Mouse (Mus musculus) c-Kit-positive CD71-positive TER-119-negative erythroid progenitor cells, embryonic 14.5 days (primary cell): ENCODE measurements around the gene Papss1.
"Not testable (repeated sequence)": the region's sequence is repeated elsewhere in the genome, so short reads cannot be mapped to it uniquely, and the experiment has no call there.

Source experiments
- DNase-seq: peaks from one replicate; pipeline ENCODE4 v3.0.0-alpha.2; 2013; ENCODE audit warnings: low read depth

Papss1 gene

DNA sequence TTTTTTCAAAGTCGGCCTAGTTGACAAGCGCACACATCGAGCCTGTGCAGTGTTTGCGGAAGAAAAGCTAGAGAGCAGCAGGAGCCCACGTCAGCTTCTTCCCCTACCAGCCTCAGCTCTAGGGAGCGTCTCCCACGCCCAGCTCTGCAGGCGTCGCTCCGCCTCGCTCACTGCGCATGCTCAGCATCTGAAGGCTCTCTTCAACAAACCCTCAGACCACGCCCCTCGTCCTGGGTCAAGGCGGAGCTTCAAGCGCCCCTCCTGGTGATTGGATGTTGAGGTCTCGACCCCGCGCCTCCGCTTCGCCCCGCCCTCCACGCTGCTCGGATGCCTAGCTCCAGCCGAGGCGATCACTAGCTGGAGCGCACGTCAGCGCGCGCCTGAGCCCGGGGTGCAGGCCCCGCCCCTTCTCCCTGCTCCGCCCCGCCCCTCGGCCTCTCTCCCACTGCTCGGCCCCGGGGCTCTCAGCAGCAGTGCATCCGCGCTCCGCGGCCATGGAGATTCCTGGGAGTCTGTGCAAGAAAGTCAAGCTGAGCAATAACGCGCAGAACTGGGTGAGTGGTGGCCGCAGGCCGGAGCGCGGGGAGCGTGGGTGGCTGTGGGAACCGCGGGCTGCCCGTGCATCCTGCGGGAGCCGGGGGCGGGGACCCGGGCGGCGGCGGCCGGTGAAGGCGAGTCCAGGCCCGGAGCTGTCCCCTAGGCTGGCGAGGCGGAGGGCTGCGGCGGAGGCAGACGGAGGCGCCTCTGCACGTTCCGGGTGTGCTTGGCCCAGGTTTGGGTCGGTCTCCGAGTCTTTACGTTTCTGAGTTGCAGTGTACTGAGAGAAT is at the start of gene Papss1:
Gene Papss1, plus strand, starts transcription at position 339 of the 827 bp plus-strand sequence.
- DNase-seq, result peak; percentile 100

DNA sequence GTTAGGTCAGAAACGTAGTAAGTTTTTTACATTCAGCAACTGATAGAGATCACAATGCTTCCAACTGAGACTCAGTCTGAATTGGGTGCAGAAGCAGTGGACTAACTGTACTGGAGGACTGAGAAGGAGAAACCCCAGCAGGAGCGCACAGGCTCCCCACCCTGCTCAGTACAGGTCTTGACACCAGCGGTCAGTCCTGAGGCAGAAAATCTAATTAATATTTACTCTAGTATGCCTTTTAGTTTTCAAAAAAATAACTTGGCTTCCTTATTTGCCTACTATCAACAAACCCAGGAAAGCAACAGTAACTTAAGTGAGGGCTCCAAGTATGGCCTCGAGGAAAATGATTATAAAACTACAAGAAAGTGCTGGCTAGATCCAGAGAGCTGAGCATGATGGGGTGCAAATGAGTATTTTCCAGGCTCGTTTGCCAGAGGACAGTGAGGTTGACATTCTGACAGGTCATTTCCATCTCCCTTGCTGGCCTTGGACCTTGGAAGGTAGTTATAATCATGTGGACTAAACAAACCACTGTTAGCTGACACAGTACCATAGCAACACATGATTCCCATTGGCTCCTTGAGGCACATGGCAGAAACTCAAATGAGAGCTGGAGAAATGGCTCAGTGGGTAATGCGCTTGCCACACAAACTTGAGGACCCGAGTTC is 48.1 kb upstream of the Papss1 start:
- no peak for DNase-seq

DNA sequence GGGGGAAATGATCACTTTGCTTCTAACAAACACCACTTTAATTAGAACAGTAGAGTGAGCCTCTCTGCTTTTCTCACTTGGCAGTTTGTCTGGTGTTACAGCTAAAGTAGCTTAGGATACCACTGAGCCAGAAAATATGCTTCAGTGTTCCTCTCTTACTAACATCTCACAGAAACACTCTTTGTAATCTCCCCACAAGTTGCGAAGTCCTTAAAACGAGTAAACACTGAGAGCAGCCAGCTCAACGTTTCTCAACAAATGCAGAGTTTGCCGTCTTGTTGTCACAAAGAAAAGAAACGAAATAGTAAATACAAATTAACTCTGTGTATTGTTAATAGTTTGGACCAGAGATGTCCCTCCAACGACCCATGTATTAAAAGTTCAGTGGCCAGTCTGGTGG is 46.8 kb upstream of the Papss1 start:
- no peak for DNase-seq

DNA sequence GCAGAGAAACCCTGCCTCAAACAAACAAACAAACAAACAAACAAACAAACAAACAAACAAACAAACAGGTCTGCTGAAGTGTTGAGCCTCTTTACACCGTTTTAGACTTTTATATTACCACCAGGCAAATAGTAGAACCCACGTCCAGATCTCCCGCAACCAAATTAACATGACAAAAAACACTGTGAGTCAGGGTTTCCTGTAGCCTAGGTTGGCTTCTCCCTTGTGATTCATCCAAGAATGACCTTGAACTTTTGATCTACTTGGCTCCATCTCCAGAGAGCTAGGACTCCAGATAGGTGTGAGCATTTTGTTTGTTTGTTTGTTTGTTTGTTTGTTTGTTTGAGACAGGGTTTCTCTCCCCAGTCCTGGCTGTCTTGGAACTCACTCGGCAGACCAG is 43.4 kb upstream of the Papss1 start:
- no peak for DNase-seq

DNA sequence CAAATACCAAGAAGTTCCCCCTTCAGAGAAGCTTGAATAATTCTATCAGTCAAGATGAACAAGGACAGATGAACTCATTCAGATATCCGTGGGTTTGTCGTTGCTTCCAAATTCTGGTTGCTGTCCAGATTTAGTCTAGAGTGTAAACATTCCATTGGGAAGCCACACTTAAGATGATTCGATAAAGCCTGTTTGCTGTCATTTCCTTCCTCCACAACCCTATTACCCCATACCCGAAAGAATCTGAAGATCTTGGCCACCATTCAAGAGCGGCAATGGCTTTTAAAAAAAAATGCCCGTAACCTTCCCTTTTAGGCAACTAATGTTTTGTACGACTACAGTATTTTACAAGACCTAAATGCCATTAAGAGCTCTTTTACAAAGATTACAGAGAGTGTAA is 42.3 kb upstream of the Papss1 start:
- no peak for DNase-seq

DNA sequence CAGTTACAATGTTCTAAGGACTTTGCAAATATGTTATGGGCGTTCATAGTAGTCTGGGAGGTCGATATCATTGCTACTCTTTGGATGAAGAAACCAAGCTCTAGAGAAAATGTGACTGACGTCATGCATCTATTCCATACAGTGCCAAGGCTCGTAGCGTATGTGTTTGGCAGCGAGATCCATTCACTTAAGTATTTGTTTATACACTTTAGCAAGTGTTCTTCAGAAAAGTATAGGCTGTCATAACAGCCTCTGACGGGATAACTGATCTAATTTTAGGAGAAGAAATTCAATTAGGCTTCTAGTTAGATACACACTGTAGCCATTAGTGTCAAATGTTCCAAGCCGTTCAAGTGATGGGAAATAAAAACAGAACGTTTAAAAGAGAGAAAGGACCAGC is 40.8 kb upstream of the Papss1 start:
- no peak for DNase-seq

DNA sequence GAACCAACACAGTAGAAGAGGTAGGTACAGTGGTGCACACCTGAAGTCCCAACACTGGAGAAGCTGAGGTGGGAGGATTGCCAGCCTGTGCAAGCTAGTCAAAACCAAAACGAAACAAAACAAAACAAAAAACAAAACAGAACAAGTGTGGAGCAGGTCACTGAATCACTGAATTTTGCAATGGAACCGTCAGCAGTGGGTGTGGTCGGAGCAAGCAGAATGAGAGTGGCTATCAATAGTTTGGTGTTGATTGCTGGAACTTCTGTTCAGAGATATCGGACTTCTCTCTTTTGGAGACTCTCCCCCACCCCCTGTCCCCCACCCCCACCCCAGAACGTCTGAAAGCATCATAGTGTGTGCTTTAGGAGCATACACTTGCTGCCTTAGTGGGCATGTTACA is 40.4 kb upstream of the Papss1 start:
- DNase-seq, result no peak

DNA sequence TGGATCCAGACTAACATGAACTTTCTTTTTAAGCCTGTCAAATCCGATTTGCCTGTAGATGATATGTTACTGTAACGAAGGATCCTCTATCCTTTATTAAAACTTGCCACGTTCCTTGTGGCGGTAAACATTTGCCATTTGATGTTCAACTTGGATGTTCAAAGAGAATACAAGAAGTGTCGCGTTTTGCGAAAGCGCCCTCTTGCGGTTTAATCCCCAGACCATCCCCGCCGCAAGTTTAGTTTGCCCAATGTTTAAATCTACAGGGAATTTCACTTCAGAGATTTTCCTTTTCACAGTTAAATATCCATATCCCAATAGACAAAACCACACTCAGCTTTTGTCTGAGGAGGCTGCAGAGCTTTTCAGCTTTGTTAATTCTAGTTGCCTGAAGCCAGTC is 39.8 kb upstream of the Papss1 start:
- no peak for DNase-seq

DNA sequence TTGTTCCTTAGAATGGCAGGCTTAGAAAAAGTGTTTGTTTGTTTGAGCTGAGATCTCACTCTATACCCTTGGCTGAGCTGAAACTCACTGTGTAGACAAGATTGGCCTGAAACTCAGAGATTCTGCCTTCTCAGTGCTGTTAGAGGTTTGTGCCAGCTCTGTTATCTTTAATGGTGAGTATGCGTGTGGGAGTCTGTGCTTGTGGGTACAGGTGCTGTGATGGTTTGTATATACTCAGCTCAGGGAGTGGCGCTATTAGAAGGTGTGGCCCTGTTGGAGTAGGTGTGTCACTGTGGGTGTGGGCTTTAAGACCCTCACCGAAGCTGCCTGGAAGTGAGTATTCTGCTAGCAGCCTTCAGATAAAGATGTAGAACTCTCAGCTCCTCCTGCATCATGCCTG is 39.3 kb upstream of the Papss1 start:
- DNase-seq, result no peak

DNA sequence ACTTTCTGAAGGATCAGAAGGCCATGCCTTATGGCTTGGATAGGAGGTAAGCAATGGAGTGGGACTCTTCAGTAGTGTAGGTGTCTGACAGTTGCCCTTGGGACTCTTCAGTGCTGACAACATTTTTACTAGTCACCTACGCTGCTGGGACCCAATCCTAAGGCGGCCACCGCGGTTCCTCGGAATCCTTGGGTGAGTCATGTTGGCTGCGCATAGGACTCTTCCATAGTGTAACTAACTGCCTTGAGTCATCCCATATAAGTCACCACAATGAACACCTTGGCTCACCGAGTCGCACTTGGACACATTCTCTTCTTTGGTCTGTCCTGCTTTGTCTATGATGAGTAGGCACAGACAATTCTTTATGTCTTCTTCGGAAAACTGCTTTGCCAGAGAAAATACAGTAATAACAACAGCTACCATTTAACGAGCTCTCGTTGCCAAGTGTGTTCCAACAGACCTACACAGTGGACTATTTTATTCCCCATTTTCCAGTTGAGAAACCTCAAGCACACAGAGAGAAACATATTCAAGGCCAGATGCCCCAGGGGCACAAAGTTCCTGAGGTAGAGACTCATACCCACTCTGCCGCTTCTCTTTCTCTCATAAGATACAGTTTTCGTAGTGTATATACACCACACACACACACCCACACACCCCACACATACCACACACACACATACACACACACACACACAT is 23.2 kb upstream of the Papss1 start:
- no peak for DNase-seq

DNA sequence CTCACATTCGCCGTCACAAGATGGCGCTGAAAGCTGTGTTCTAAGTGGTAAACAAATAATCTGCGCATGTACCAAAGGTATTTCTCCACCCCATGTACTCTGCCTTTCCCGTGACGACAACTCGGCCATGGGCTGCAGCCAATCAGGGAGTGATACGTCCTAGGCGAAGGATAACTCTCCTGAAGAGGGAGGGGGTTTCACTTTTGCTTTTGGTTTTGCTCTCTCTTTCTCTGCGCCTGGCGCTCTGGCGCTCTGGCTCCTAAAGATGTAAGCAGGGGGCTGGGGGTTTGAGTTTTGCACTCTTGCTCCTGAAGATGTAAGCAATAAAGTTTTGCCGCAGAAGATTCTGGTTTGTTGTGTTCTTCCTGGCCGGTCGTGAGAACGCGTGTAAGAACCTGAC is 17.0 kb upstream of the Papss1 start:
- not testable (repeated sequence) for DNase-seq

DNA sequence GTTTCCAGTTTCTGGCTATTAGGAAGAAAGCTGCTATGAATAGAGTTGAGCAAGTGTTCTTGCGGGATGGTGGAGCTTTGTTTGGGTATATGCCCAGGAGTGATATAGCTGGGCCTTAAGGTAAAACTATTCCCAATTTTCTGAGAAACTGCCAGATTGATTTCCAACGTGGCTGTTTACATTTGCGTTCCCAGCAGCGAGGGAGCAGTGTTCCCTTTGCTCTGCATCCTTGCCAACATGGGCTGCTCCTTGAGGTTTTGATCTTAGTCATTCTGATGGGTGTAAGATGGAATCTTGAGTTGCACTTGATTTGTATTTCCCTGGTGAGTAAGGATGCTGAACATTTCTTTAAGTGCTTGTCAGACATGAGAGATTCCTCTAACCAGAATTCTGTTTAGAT is 14.5 kb upstream of the Papss1 start:
- DNase-seq, result no peak

DNA sequence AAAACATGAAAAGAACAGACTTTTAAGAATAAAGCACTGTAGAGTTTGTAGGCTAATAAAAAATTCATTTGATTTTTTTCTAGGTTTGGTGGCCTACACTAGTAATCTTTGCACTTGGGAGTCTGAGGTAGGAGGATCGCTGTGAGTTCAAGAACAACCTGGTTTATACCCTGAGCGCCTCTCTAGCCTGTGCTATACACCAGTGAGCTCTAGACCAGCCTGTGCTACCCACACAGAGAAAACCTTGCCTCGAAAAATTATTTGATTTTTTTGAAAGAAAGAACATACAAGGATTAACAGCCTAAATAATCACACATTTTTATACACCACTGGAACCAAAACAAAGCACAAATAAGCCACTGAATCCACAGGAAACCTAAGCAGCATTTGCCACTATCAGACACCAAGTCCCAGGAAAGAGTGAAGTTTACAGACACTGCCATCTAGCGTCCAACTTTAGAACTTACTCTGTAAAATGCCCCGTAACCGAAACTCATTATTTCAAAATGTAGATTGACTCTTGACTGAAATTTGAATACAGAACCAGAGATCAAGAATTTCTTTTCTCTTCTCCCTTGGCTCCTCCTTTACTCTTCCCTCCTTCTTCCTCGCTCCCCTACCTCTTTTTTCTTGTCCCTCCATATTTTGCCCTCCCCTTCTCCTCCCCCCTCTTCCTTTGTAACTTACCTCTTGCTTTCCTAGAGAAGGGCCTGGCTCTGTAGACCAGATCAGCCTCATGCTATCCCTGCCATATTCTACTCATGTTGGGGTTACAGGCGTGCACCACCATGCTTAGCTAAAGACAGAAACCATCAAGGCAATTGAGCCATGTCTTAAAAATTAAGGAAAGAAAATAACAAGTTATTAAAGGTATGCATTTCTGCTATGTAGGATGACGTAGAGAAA is 12.0 kb upstream of the Papss1 start:
- peak; percentile 36 for DNase-seq

DNA sequence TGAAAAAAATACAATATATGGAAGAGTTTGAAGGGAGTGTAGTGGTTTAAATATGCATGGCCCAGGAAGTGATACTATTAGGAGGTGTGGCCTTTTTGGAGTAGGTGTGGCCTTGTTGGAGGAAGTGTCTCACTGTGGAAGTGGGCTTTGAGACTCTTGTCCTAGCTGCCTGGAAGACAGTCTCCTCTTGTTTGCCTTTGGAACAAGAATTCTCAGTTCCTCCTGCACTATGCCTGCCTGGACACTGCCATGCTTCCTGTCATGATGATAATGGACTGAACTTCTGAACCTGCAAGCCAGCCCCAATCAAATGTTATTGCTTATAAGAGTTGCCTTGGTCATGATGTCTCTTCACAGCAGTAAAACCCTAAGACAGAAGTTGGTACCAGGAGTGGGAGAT is 8.8 kb upstream of the Papss1 start:
- DNase-seq, result no peak

DNA sequence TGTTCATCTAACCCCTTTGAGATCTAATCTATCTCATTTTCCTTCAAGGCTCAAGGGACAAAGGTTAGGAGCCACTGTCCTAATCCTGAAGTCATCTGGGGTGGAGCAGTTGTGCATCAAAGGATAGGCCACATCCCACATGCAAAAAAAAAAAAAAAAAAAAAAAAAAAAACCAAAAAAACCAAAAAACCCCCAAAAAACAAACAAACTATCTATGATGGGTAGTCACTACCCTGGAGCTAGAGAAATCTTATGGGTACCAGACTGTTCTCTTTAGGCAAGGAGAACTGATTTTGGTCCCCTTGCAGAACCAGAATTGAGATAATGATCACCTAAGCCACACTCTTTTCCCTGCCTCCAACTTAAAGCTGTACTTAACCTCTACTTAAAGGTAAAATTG is 3.0 kb upstream of the Papss1 start:
- no peak for DNase-seq

DNA sequence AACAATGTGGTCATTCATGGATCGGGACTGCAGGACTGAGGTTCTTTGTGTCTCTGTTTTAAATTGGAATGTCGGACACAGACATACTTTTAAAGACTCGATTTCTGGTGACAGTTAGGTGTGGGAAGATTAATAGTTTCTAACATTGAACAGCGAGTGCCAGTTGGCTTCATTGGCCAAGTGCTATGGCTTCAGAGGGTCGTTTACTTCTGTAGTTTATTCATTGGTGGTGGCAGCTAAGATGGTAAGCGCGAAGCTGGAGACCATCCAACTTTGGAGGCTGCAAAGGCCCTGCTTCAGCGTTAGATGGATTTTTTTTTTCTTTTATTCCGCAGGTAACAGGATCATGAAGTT is 666 bp downstream of the Papss1 start:
- DNase-seq, result no peak

DNA sequence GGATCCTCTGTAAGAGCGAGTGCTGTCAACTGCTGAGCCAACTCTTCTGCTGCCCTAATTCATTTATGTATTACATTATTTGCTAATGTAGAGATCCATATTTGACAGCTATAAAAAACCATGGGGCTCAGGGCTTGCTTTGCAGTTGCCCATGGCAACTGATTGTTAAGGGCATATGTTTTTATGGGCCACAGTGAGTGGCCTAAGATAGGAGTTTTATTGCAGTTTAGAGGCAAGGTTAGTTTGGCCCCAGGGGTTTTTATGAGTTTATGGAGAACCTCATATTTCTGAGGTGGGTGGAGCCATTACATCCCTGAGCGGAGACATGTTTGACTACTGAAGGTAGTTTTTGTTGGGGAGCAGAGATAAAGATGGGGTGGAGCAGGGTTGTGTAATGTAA is 1.7 kb downstream of the Papss1 start:
- DNase-seq, result no peak

DNA sequence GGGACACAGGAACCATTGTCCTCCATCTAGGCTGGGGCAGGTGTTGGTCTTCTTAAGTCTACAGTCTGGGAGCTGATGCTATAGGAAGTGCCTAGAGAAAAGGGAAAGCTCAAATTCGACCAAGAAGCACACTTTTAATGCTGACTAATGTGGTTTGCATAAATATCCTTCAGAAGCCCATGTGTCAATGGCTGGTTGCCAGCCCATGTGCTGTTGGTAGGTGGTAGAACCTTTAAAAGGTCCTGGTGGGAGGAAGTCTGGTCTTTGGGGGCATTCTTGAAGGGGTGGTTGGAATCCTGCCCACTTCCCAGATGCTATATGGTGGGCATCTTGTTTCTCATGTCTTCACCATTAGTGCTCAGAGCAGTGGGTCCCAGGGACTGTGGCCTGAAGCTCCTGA is 5.9 kb downstream of the Papss1 start:
- no peak for DNase-seq

DNA sequence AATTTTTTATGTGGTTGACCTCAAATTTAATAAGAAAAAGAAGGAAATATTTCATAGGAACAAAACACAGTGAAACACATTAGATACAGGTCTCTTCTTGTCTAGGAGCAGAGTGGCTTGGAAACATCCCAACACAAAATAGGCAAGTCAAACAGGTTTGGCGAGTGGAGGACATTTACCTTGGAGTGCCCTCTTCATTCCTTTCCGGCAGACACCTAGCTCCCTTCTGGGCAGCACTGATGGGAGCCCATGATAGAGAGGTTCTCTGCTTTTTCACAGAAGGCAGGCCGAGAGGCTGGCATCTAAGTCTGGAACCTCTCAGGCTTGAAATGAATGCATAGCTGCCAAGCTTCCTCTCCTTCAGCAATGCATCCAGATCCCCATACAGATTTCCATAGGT is 9.0 kb downstream of the Papss1 start:
- DNase-seq, result no peak

DNA sequence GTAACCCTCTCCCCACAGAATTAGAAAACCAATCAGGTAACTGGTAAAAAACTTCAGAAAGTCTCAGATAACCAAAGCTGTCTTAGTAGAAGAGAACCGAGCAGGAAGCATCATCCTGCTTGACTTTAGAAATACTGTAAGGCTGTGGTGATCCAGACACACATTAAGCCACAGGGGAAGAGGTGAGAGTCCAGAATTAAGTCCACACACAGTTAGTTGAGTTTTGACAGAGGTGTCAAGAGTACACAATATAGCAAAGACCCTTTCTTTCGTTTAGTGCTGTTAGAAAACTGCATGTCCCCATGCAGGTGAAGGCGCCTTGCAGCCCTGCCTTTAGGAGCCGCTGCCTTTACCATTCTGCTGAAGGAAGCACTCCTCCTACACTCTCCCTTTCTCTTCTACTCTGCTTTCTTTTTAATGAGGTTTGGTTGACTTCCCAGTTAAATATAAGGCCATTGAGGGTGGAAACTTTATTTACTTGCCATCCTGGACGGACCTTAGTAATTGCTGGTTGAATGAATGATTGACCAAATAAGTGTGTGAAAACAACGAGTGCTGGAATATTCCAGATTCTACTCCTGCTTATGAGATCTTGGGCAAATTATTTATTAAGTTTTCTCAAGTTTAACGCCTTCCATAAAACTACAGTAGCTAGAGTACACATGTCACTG is 14.0 kb downstream of the Papss1 start:
- no peak for DNase-seq

DNA sequence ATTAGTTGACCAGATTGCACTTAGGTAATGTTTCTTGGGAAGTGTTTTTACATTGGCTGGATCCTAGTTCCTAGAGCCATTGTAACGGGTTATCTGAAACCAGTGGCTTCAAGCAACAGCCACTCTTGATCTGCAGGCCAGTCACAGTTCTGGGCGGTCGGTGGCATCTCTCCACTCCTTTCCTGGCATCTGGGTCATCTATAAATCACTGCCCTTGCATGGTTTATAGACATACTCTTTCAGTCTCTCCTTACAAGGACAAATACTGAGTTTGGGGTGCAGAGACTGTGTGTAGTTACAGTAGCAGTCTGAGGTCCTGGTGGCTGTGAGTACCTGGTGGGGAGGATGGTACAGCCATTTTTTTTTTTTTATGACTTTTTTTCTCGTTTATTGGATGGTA is 15.5 kb downstream of the Papss1 start:
- no peak for DNase-seq

DNA sequence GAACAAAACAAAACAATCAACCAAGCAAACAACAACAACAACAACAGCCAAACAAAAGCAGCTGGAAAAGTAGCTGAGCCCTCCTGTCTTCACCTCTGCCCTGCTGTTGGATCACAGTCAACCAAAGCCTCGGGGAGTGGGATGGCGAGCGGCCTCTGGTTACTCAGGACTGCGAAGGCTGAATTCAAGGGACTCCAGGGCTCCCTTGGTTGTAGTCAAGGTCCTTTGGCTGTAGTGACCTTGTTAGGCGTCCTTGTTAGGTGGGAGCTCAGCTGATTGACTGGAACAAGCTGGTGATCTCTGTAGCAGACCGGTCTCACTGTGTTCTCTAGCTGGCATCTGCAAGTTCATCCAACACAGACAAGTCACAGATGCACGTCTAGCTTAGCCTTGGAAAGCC is 16.5 kb downstream of the Papss1 start:
- no peak for DNase-seq
